Mouse (Mus musculus) neutrophil, adult 65 days (primary cell): ENCODE results near the gene Arid3c. TPM values are rescaled to one million over a fixed set of nuclear protein-coding genes. Genes with fewer than 3 reads are reported as not detected.

Experiments
- total RNA-seq: library from RNA; stranded (reverse); gene quantifications from 2 replicates; pipeline ENCODE4 v1.2.4, GENCODE M21; 2023

The Arid3c gene
- not detected in 2 replicates for total RNA-seq

GRCm38 (mm10) chr4:41731052-41731765 lies at the start of gene Arid3c:
Gene Arid3c, minus strand, starts transcription at chr4:41731142.

GRCm38 (mm10) chr4:41774002-41774401 lies 43.1 kb upstream of the Arid3c start, which contains the start of gene Ccl27a:
Gene Ccl27a, minus strand, starts transcription at chr4:41774247.

GRCm38 (mm10) chr4:41755338-41756305 lies 24.7 kb upstream of the Arid3c start, which contains the start of gene Sigmar1:
Gene Sigmar1, minus strand, starts transcription at chr4:41756157.

GRCm38 (mm10) chr4:41754797-41755337 lies 23.9 kb upstream of the Arid3c start, which contains the start of gene Galt:
Gene Galt, plus strand, starts transcription at chr4:41755228.

GRCm38 (mm10) chr4:41722918-41723351 lies 8.0 kb downstream of the Arid3c start, which contains the start of gene Dctn3:
Gene Dctn3, minus strand, starts transcription at chr4:41723170.

GRCm38 (mm10) chr4:41713197-41714067 lies 17.5 kb downstream of the Arid3c start, which contains the start of gene Rpp25l:
Gene Rpp25l, minus strand, starts transcription at chr4:41713534.

GRCm38 (mm10) chr4:41699783-41700182 lies 31.2 kb downstream of the Arid3c start, which contains the start of gene Il11ra1:
Gene Il11ra1, plus strand, starts transcription at chr4:41699989.

GRCm38 (mm10) chr4:41696930-41697841 lies 33.8 kb downstream of the Arid3c start, which contains the start of gene Cntfr:
Gene Cntfr, minus strand, starts transcription at chr4:41697089.

Other genes with a start within 250 kb of the Arid3c start
- gene AI464131, start 228.1 kb downstream of the Arid3c start, total RNA-seq = not detected in 2 replicates
- gene 1110017D15Rik, start 213.8 kb downstream of the Arid3c start, total RNA-seq = not detected in 2 replicates
- 17.4 and 22.1 TPM in 2 replicates for gene Fam219a, start 161.6 kb downstream of the Arid3c start, total RNA-seq
- not detected in 2 replicates for gene Dnaic1, start 161.4 kb downstream of the Arid3c start, total RNA-seq
- not detected in 2 replicates for gene Enho, start 90.8 kb downstream of the Arid3c start, total RNA-seq
- gene Cntfr, start 34.1 kb downstream of the Arid3c start, total RNA-seq = not detected in 2 replicates
- 9.6 and 15.2 TPM in 2 replicates for gene Il11ra1, start 31.2 kb downstream of the Arid3c start, total RNA-seq
- gene Rpp25l, start 17.6 kb downstream of the Arid3c start, total RNA-seq = 22.3 and 23.9 TPM in 2 replicates
- 72.9 and 108 TPM in 2 replicates for gene Dctn3, start 8.0 kb downstream of the Arid3c start, total RNA-seq
- 20.3 and 28.6 TPM in 2 replicates for gene Galt, start 24.1 kb upstream of the Arid3c start, total RNA-seq
- gene Sigmar1, start 25.0 kb upstream of the Arid3c start, total RNA-seq = 11.6 and 15.2 TPM in 2 replicates
- gene Ccl27a, start 43.1 kb upstream of the Arid3c start, total RNA-seq = 0.98 and 1.2 TPM in 2 replicates
- not detected in 2 replicates for gene Gm21541, start 172.5 kb upstream of the Arid3c start, total RNA-seq
- gene Gm20878, start 210.4 kb upstream of the Arid3c start, total RNA-seq = 4.2 TPM in 1 of 2 replicates, not detected in the other
- not detected in 2 replicates for gene Fam205a4, start 234.9 kb upstream of the Arid3c start, total RNA-seq